Mouse (Mus musculus): ENCODE measurements around the gene Fam126a. TPM values are rescaled to one million over a fixed set of nuclear protein-coding genes. Genes with fewer than 3 reads are reported as not detected.

Fam126a gene
- polyA plus RNA-seq (2015; fragmentation: Nextera tagmentation; extraction: Ambion mirVana): 18.0 and 18.2 TPM in 2 replicates

DNA sequence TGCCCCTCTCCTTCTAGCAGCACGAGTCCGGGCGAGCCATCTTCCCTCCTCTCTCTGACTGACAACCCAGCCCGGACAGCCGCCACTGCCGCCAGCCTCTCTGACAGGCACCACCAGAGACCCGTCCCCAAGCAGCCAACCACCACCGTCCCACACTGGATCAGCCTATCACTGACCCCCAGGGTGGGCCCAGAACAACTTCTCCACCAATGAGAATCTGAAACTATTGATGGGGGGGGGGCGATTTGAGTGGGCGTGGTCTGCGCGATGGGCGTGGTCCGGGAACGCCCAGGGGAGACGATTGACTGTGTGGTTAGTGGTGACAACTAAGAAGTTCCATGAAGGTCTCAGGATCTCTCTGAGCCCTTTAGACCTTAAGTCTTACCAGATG, at the start of gene Fam126a:
Gene Fam126a, minus strand, starts transcription at position 112 of the 391 bp plus-strand sequence.
- peak within 1 kb of the TSS; percentile 62 for H3K9ac ChIP-seq
- no peaks in the 10 kb centered on the region for H3K9me3 ChIP-seq
- peak within 1 kb of the TSS; percentile 91 for H3K4me3 ChIP-seq (replicated peaks)
- H3K27me3 ChIP-seq (replicated peaks): no peaks in the 10 kb centered on the region
- peak within 1 kb of the TSS; percentile 77 for H3K27ac ChIP-seq
- no peaks in the 10 kb centered on the region for H3K36me3 ChIP-seq
- peak within 1 kb of the TSS; percentile 97 for H3K4me2 ChIP-seq
- 1% methylated on average over 16 of the region's 16 CpGs for WGBS
- H3K4me1 ChIP-seq: no peaks in the 10 kb centered on the region; the same call in 1 of the 2 replicates
- peak; percentile 100 for ATAC-seq (ENCODE audit: insufficient read depth, low FRiP score, low read depth)

DNA sequence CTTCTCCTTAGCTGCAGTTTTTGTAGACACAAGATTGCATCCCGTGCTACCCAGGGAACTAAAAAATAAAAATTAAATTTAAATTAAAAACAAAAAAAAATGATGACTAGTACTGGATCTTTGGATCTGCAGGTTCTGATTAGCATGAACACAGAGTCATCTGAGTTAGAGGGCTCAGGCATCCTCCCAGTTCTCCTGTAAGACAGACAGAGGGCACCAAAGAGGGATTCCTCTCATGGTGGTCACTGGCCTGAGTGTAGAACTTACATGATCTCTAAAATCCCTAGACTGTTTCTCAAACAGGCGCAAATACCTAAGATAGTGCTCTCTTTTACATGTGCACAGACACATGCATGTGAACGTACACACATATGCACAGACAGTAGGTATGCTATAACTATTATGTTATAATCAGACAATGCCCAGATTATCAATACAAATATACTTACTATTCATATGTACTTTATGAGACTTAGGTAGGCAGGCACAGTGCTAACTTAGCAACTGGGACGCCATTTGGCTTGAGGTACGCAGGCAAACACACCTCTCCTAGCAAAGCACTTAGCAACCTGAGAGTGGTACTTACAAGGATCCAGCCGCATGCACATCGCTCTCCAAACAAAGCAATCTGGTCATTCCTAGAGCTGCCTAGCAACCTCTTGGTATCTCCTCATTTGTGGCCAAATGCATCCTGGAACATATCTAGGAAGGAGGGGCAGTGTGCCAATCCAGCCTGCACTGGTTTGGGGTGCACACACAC, 48.1 kb upstream of the Fam126a start:
- H3K36me3 ChIP-seq: no peaks in the 10 kb centered on the region
- no peak overlapping the region for H3K9ac ChIP-seq
- H3K27me3 ChIP-seq (replicated peaks): no peaks in the 10 kb centered on the region
- H3K4me1 ChIP-seq: no peaks in the 10 kb centered on the region
- WGBS: 67% methylated on average over 7 of the region's 7 CpGs
- no peak overlapping the region for H3K4me2 ChIP-seq
- peak; percentile 31; the same call in 1 of the 2 replicates for ATAC-seq (ENCODE audit: insufficient read depth, low FRiP score, low read depth)
- no peaks in the 10 kb centered on the region for H3K9me3 ChIP-seq
- H3K27ac ChIP-seq: no peak overlapping the region
- no peak overlapping the region for H3K4me3 ChIP-seq (replicated peaks)

DNA sequence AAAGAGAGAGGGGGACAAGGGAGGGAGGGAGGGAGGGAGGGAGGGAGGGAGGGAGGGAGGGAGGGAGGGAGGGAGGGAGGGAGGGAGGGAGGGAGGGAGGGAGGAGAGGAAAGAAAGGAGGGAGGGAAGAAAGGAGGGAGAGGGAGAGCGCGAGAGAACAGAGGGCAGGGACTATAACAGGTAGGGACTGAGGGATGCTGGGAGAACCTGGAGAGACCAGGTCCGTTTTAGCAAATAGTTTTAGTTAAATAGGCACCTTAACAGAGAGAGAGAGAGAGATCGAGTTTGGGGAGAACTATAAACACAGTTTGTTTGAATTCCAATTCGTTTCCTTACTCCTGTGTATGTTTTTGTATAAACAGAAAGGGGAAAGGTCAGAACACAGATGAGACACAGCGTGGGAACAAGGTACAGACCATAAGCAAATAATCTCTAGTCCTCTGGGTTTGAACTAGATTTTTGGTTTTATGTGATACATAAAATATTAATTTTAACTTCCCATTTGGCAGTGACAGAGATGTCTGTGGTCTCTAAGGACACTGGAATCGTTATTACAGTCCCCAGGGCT, 47.3 kb upstream of the Fam126a start:
- Histone ChIP-seq H3K27me3 (replicated peaks) (no peaks in the 10 kb centered on the region), H3K9me3 (no peaks in the 10 kb centered on the region), H3K4me1 (no peaks in the 10 kb centered on the region), H3K9ac (no peak overlapping the region), H3K4me3 (replicated peaks) (peak overlapping the region; percentile 30), H3K4me2 (peak overlapping the region; percentile 48), H3K36me3 (no peaks in the 10 kb centered on the region), H3K27ac (no peak overlapping the region)
- 7% methylated on average over 7 of the region's 7 CpGs for WGBS
- ATAC-seq (ENCODE audit: insufficient read depth, low FRiP score, low read depth): no peak

DNA sequence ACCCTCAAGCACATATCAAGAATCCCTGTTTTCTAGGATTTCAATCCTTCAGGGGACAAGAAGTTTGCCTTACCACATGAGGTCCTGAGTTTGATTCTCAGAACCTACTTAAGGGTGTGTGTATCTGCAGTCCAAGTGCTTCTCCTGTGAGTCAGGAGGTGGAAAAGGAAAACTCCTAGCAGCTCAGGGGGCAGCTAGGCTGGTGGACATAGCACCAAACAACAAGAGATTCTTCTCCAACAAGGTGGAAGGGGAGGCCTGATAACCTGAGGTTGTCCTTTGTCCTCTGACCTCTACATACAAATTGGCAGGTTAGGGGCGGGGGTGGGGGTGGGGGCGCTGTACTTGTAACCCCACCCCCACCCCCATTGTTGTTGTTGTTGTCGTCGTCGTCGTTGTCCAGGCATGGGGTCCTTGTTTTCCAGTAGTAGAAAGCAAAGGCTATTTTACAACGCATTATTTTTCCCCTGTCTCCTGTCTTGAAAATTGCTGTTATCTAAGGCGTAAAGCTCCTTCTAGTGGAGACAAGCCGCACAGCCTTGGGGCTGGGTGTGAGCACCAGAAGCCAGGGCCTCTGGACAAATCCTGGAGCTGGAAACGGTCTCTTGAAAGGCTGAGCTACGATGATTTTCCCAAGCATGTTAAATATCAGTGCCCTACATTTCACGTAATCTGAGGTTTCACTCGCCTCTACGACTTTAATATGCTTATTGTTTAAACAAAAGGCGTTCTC, 46.7 kb upstream of the Fam126a start:
- no peak overlapping the region for H3K27ac ChIP-seq
- peak; percentile 76 for ATAC-seq (ENCODE audit: insufficient read depth, low FRiP score, low read depth)

DNA sequence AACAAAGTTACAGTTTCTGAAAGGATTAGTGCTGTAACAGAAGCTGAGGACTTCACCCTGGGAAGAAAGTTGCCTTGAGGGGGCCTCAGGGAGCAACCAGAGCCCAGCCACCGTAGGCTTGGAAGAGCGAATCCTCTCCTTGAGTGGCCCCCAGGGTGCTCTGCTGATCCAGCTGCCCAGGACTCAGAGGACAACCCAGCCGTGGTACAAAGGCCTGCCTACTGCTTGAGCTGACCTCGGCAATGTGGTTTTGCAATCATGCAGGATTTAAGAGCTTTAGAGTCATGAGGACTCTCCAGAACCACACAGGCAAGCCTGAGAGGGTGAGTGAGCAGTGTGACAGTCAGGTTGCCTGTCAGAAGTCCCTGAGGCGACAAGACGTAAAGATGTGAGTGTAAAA, 41.5 kb upstream of the Fam126a start:
- H3K9ac ChIP-seq: no peak overlapping the region
- no peak overlapping the region for H3K4me3 ChIP-seq (replicated peaks)
- H3K27me3 ChIP-seq (replicated peaks): no peaks in the 10 kb centered on the region
- ATAC-seq (ENCODE audit: insufficient read depth, low FRiP score, low read depth): no peak
- no peak overlapping the region for H3K4me2 ChIP-seq
- H3K9me3 ChIP-seq: no peaks in the 10 kb centered on the region
- no peaks in the 10 kb centered on the region for H3K36me3 ChIP-seq
- 80% methylated on average over 6 of the region's 6 CpGs for WGBS
- no peaks in the 10 kb centered on the region for H3K4me1 ChIP-seq
- H3K27ac ChIP-seq: no peak overlapping the region

More for the DNA sequence above, 46.7 kb upstream of the Fam126a start:
- no peak overlapping the region for H3K9ac ChIP-seq
- H3K9me3 ChIP-seq: no peaks in the 10 kb centered on the region
- H3K4me3 ChIP-seq (replicated peaks): peak overlapping the region; percentile 30
- H3K27me3 ChIP-seq (replicated peaks): no peaks in the 10 kb centered on the region
- peak overlapping the region; percentile 48 for H3K4me2 ChIP-seq
- no peaks in the 10 kb centered on the region for H3K4me1 ChIP-seq
- WGBS: 2% methylated on average over 14 of the region's 15 CpGs
- no peaks in the 10 kb centered on the region for H3K36me3 ChIP-seq

DNA sequence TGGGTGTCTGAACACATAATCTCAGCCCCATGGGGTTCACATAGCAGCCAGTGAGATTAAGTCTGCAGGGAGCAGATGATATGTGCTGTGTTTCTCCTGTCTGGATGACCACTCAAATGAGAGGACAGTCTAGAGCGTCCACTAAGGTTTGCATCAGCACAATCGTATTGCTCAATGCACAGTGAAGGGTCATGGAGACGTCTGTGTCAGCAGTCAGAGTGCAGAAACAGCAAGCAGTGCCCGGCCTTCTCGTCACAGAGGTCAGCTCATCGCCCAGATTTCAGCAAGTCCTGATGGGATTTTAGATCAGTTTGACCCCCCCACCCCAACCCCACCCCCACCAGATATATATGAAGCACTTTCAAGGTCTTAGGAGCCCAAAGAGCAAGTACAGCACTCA, 38.5 kb upstream of the Fam126a start:
- Histone ChIP-seq H3K9ac (no peak overlapping the region), H3K27ac (no peak overlapping the region), H3K36me3 (no peaks in the 10 kb centered on the region), H3K27me3 (replicated peaks) (no peaks in the 10 kb centered on the region), H3K4me1 (no peaks in the 10 kb centered on the region), H3K4me2 (no peak overlapping the region), H3K4me3 (replicated peaks) (no peak overlapping the region), H3K9me3 (no peaks in the 10 kb centered on the region)
- 73% methylated on average over 6 of the region's 6 CpGs for WGBS
- no peak for ATAC-seq (ENCODE audit: insufficient read depth, low FRiP score, low read depth)

DNA sequence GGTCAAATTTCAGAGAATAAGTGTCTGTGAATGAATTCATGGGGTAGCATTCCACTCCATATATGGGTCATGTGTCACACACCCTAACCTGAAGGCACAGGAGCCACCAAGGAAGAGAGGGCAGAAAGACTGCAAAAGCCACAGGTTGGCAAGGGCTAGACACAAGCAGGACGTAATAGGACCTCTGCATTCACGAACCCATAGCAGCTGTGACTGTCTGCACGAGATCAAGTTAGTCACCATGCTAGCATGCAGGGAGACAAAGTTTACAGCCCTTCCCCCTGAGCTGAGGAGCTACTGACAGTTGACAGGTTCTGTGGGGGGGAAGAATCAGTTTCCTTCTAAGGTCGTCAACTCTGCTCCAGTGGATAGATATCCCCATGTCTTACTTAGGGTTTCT, 33.1 kb upstream of the Fam126a start:
- no peaks in the 10 kb centered on the region for H3K36me3 ChIP-seq
- H3K4me3 ChIP-seq (replicated peaks): no peak overlapping the region
- ATAC-seq (ENCODE audit: insufficient read depth, low FRiP score, low read depth): no peak
- H3K27me3 ChIP-seq (replicated peaks): no peaks in the 10 kb centered on the region
- H3K4me2 ChIP-seq: no peak overlapping the region
- WGBS: 71% methylated on average over 4 of the region's 4 CpGs
- no peak overlapping the region for H3K27ac ChIP-seq
- H3K4me1 ChIP-seq: no peaks in the 10 kb centered on the region
- H3K9me3 ChIP-seq: no peaks in the 10 kb centered on the region
- H3K9ac ChIP-seq: no peak overlapping the region

DNA sequence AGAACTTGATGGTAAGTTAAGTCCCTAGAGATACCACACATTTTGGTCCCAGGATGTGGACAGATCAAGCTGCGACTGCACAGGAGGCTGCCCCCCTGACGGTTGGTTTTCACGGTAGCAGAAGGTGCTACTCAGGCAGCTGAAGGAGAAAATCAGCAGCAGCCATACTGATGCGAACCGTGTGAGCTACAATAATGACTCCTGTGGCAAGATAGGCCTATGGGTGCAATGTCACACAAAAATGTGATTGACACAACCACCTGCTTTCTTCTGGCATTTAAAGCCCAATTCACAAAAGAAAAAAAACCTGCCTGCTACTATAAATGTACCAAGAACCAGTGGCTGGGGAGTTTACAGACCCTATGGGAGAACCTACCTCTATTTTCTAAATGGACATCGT, 32.5 kb upstream of the Fam126a start:
- Histone ChIP-seq H3K27ac (no peak overlapping the region), H3K27me3 (replicated peaks) (no peaks in the 10 kb centered on the region), H3K36me3 (no peaks in the 10 kb centered on the region), H3K4me3 (replicated peaks) (no peak overlapping the region), H3K9me3 (no peaks in the 10 kb centered on the region), H3K9ac (no peak overlapping the region), H3K4me2 (no peak overlapping the region), H3K4me1 (no peaks in the 10 kb centered on the region)
- ATAC-seq (ENCODE audit: insufficient read depth, low FRiP score, low read depth): no peak
- WGBS: 81% methylated on average over 6 of the region's 6 CpGs

DNA sequence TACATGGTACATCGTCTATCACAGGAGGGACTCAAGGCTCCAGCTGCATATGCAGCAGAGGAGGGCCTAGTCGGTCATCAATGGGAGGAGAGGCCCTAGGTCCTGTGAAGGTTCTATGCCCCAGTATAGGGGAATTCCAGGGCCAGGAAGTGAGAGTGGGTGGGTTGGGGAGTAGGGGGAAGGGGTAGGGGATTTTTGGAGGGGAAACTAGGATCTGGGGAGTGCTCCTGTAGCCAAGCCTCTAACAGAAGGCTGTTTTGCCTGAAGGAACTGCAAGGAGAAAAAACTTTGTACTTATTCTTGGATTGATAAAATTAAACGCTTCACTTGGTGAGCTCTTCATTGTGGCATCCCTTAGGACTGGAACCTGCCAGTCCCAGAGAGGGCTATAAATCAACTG, 30.5 kb upstream of the Fam126a start:
- no peak for ATAC-seq (ENCODE audit: insufficient read depth, low FRiP score, low read depth)

DNA sequence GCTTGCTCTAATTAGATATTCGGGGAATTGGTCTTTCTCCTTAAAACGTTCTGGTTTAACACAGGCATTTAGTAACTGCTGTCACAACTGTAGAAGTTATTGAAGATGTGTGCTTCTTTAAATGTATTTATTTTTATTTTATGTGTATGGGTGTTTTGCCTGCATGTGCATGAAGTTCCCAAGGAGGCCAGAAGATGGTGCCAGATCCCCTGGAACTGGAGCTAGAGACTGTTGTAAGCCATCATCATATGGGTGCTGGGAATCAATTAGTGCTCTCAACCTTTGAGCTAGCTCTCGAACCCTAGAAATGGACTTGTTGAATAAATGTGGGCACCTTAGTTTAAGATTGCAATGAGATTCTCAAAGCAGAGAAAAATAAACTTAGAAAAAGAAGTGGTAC, 27.1 kb upstream of the Fam126a start:
- Histone ChIP-seq H3K27ac (no peak overlapping the region), H3K9me3 (peaks cover 6% of the 10 kb centered on the region; the same call in 1 of the 2 replicates), H3K27me3 (replicated peaks) (no peaks in the 10 kb centered on the region), H3K9ac (no peak overlapping the region), H3K4me3 (replicated peaks) (no peak overlapping the region), H3K4me1 (peaks cover 5% of the 10 kb centered on the region), H3K36me3 (no peaks in the 10 kb centered on the region), H3K4me2 (no peak overlapping the region)
- ATAC-seq (ENCODE audit: insufficient read depth, low FRiP score, low read depth): no peak
- WGBS: 76% methylated on average over 3 of the region's 3 CpGs

More for the DNA sequence above, 30.5 kb upstream of the Fam126a start:
- H3K36me3 ChIP-seq: no peaks in the 10 kb centered on the region
- no peak overlapping the region for H3K4me3 ChIP-seq (replicated peaks)
- no peak overlapping the region for H3K9ac ChIP-seq
- H3K4me1 ChIP-seq: no peaks in the 10 kb centered on the region
- H3K27ac ChIP-seq: no peak overlapping the region
- H3K9me3 ChIP-seq: no peaks in the 10 kb centered on the region
- no peaks in the 10 kb centered on the region for H3K27me3 ChIP-seq (replicated peaks)
- H3K4me2 ChIP-seq: no peak overlapping the region
- 50% methylated on average over 3 of the region's 3 CpGs for WGBS

DNA sequence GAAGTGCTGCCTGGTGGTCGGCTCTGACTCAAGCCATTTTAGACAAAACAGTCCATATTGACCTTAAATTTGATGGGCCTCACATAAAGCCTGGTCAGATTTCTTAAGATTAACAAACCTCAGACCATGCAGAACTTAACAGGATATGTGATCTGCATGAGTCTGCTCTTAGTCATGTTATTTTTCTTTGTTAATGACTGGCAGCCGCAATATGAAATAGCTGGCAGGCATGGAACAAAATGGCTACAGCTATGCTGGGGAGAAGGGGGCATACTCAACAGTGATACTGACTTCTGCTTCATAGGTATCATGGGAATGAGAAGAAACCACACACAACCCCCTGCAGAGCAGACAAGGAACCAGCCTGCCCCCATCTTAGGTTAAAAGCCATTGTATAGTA, 26.4 kb upstream of the Fam126a start:
- no peak overlapping the region for H3K4me3 ChIP-seq (replicated peaks)
- no peaks in the 10 kb centered on the region for H3K36me3 ChIP-seq
- no peak for ATAC-seq (ENCODE audit: insufficient read depth, low FRiP score, low read depth)
- H3K9ac ChIP-seq: no peak overlapping the region
- no peaks in the 10 kb centered on the region for H3K27me3 ChIP-seq (replicated peaks)
- 78% methylated on average over 2 of the region's 2 CpGs for WGBS
- no peak overlapping the region for H3K27ac ChIP-seq
- H3K4me2 ChIP-seq: no peak overlapping the region
- H3K9me3 ChIP-seq: peaks cover 6% of the 10 kb centered on the region; the same call in 1 of the 2 replicates
- peaks cover 8% of the 10 kb centered on the region for H3K4me1 ChIP-seq

DNA sequence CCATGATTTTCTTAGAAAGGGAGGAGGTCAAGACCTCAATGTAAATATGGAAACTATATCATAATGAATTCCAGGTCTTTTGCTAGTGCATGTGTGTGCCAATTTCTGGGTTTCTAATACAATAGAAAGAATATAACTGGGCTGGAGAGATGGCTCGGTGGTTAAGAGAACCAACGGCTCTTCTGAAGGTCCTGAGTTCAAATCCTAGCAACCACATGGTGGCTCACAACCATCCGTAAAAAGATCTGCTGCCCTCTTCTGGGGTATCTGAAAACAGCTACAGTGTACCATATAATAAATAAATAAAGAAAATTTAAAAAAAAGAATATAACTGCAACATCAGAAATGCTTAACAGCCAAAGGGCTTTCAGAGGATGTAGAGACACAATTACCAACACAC, 23.9 kb upstream of the Fam126a start:
- Histone ChIP-seq H3K4me3 (replicated peaks) (no peak overlapping the region), H3K9me3 (peaks cover 6% of the 10 kb centered on the region; the same call in 1 of the 2 replicates), H3K9ac (no peak overlapping the region), H3K4me2 (no peak overlapping the region), H3K27me3 (replicated peaks) (no peaks in the 10 kb centered on the region), H3K4me1 (peaks cover 8% of the 10 kb centered on the region), H3K27ac (no peak overlapping the region), H3K36me3 (no peaks in the 10 kb centered on the region)
- ATAC-seq (ENCODE audit: insufficient read depth, low FRiP score, low read depth): no peak
- 90% methylated on average over 3 of the region's 3 CpGs for WGBS
